Mouse (Mus musculus) CD4-positive, CD25-positive, alpha-beta regulatory T cell, adult 2 months (primary cell): ENCODE results near the gene Slc5a1.

ENCODE experiments used
- DNase-seq: peaks from one replicate; pipeline ENCODE4 v3.0.0-alpha.2; 2012; ENCODE audit warnings: low read depth, low spot score

The Slc5a1 gene

DNA sequence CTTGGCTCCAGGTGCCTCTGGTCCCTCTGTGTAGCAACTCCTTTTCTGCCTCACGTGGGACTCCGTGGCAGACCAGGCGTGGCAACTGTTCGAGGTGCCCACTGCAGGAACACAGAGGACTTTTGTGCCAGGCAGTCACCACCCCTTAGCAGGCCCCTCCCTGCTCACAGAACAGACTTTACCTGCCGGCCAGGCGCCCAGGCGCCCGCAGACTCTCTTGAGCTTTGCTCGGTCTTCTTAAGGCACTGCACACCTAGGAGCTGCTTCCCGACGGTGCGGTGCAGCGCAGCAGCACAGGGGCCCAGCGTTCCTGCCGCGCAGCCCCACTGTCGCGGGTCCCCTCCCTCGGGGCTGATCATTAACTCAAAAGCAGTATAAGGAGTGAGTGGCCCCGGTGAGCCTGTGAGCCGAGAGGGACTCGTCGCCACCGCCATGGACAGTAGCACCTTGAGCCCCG, at the start of gene Slc5a1:
TSS of gene Slc5a1 (plus strand) at position 195 of the 457 bp plus-strand sequence.
- DNase-seq, result no peak

DNA sequence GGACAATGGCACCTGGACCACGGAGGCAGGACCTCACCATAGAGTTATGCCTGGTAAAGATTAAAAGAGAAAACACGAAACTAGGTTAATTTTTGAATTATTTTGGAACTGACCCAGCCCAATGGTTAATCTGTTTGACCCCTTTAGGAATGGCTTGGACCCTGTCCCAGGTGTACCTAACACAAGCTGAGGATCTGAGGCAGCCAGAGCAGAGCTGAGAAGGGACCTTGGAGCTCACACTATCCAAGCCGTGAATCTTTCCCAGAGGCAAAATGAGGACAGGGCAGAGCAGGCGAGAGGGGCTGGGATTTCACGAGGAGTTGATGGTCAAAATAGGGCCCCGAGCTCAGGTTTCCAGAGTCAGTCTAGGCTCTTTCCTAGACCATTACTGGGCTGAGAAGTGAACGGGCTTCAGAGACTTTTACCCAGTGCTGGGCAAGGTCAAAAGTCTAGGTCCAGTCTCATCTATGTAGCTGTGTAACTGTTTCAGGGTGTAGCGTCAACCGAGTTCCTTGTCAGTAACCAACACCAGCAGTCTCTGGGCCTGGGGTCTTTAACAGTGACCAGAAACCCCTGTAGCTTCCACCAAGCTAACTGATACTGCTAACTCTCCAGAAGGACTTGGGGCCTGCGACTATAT, 47.8 kb upstream of the Slc5a1 start:
- DNase-seq, result no peak

DNA sequence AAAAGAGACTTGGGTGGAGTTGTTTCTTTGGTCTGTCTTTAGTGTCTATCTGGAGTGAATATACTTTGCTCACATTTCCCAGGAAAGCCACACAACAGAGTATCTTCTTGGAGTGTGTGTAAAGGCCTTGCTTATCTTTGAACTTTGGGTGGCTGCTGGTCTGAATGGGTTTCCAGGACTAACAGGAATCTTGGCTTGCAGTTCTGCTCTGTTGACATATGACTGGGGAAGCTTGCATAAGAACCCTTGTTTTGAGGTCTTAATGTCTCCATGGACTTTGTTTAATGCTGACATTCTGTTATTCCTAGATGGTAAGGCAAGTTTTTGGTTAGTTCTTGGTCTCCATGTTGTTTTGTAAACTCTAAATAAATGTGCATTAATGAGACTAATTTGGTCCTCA, 33.9 kb upstream of the Slc5a1 start:
- no peak for DNase-seq

- no peak for DNase-seq
Measured at GRCm38 (mm10) chr5:33076490-33077191, 27.4 kb upstream of the Slc5a1 start.

- DNase-seq, result no peak
Measured at GRCm38 (mm10) chr5:33082896-33083295, 21.1 kb upstream of the Slc5a1 start.

- DNase-seq, result no peak
Measured at GRCm38 (mm10) chr5:33084599-33084998, 19.4 kb upstream of the Slc5a1 start.

- DNase-seq, result no peak
Measured at GRCm38 (mm10) chr5:33091342-33091741, 12.7 kb upstream of the Slc5a1 start.

DNA sequence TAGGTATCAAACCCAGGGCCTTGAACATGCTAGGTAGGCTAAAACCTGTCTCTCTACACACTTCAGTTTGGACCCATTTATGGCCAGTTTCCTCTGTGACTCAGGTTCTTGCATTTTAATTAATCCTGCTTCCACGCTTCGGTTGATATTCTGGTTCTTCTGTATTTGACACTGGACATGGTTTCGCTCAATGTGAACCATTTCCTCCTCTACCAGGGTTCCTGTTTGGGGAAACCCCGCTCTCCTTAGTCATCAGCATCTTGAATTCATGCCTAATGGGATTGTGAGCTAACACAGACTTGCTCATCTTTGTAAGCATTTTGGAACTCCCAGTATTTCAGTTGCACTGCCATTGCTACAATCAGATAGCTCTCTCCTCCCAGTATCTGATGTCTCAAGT, 8.7 kb upstream of the Slc5a1 start:
- DNase-seq, result no peak

- DNase-seq, result no peak
Measured at GRCm38 (mm10) chr5:33102369-33103055, 1.5 kb upstream of the Slc5a1 start.

GRCm38 (mm10) chr5:33104876-33105275, 857 bp downstream of the Slc5a1 start:
- DNase-seq, result no peak

DNA sequence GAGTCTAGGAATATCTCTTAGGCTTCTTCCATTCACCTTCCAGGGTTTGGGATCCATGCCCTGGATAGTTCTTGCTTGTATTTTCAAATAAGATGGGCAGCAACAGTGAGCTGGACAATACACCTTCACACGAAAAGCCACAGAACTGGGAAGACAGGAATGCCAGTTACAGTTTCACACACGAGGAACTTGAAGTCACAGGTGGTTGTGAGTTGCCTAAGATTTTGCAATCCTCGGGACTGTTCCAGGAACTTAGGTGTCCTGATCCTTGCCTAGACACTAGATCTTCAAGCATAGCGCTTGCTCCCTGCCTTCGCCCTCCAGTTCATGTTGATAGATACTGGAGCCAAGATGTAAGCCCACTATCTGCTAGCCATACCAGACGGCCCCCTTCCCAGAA, 1.6 kb downstream of the Slc5a1 start:
- no peak for DNase-seq

DNA sequence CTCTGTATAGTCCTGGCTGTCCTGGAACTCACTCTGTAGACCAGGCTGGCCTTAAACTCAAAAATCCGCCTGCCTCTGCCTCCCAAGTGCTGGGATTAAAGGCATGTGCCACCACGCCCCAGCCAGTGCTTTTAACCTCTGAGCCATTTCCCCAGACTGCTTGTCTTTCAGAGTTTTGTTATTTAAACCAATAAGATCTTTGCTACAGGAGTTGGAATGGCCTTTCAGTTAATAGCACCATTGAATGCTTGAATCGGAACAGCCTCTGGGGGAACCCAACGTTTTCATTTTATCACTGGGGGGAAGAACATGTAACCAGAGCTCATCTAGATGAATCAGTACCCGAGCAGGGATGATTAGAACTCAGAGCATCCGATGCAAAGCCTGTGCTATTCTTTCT, 3.0 kb downstream of the Slc5a1 start:
- DNase-seq, result no peak

- no peak for DNase-seq
Measured at GRCm38 (mm10) chr5:33107778-33108405, 3.9 kb downstream of the Slc5a1 start.

DNA sequence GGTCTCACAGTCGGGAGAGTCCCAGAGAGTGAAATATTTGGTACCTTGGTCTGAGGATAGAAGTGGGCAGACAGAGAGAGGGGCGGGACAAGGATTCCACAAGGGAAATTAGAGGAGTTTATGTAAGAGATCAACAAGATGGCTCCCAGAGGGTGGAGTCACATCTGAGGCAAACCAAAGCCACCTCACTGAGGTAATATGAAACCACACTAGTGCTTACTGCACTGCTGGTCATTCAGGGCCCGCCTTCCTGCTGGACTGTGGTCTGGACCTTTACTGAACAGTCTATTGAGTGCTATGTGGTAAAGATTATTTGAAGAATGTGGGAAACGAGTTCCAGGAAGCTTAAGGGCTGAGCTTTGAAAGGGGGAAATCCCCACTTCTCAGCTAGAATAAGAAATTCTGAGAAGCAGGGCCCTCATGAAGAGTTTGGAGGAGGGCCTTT, 17.9 kb downstream of the Slc5a1 start:
- DNase-seq, result peak; percentile 54

DNA sequence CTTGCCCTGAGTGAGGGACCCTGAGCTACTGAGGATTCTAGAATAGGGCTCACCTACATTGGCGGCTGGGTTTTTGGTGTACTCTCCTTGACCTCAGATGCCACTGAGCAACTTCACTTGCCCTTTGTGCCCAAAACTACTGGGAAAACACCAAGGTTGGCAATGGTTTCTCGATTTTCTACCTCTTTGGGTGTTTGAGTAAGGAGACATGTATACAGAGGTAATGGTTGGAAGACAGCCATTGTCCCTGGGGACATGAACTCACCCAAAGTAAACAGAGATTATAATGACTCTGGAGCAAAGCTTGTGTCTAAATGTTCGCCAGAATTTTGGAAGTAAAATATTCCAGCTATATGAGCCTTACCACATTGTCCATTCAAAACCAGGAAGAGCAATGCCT, 19.6 kb downstream of the Slc5a1 start:
- no peak for DNase-seq

DNA sequence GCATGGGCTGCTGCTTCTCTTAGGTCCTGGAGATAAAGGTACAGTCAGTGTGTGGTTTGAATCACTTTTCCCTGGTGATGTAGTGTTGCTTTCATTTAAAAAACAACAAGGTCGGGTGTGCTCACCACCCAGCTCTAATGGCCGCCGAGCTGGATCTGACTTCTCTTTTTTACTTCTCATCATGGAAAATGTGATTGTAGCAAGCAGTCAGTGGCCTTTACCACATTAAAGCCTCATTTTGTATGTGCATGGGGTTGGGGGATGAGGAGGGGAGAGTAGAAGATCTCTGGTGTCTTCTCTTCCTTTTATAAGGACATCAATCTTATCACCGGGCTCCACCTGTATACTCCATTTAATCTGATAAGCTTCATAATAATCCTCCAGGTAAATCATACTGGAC, 21.3 kb downstream of the Slc5a1 start:
- DNase-seq, result peak; percentile 37

DNA sequence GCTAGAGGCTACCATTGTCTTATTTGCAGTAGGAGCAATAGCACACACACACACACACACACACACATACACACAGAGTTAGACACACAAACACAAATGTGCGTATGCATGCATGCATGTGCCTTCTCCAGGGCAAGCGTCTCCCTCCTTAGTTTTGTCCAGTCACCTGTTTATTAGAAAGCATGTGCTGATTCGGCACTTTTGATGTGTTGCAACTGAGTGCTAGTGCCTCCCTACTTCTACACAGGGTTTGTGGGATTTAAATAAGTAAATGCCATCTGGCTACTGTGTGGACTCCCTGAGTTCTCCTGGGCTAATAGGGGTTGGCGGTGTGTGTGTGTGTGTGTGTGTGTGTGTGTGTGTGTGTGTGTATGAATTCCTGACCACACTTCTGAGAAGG, 30.1 kb downstream of the Slc5a1 start:
- DNase-seq, result no peak

GRCm38 (mm10) chr5:33135611-33136010, 31.6 kb downstream of the Slc5a1 start:
- DNase-seq, result no peak

DNA sequence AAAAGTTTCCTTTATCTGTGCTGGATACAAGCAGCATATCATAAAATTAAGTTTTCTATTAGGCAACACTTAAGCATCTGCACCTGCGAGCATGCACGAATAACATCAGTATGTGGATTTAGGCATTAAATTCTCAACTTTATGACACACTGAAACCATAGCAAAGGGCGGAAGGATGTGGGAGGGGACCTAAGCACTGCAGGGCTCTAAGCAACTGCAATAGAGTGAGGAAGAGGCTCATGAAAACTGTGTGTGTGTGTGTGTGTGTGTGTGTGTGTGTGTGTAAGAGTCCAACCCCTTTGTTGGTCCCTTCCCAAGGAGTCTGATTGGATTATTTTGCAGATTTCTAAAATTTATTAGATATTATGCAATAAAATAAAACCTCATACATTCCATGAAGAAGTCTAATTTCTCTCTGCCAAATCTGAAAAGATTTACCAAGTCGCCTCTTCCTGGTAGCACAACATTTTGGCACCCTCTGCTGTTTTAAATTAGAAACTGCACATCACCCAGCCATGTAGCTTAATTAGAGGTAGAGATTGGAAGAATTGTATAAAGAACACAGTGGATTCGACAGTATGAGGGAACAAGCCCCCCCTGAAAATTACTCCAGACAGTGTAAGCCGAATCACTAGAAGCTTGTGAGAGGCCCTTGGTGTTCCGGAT, 38.9 kb downstream of the Slc5a1 start:
- peak; percentile 79 for DNase-seq

- DNase-seq, result peak; percentile 73
Measured at GRCm38 (mm10) chr5:33144025-33144424, 40.0 kb downstream of the Slc5a1 start.

DNA sequence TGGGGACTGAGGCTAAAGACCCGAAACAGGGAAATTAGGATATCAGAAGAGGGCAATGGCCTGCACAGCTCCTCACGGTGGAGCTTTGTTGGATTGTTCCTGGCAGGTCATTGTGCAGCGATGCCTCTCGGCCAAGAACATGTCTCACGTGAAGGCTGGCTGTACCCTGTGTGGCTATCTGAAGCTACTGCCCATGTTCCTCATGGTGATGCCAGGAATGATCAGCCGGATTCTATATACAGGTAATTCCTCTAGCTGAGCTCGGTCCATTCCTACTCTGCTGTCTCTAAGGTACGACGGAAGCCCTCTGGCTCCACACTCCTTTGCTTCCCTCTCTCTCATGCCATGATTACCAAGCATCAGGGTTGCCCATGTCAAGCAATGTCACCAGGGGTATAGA, 42.8 kb downstream of the Slc5a1 start:
- no peak for DNase-seq

- no peak for DNase-seq
Measured at GRCm38 (mm10) chr5:33147691-33148090, 43.7 kb downstream of the Slc5a1 start.
